Mouse (Mus musculus) c-Kit-positive CD71-negative TER-119-negative erythroid progenitor cells, embryonic 14.5 days (primary cell): ENCODE results near the gene C5ar1.
"Not testable (repeated sequence)": the region's sequence is repeated elsewhere in the genome, so short reads cannot be mapped to it uniquely, and the experiment has no call there.

Experiments used
- DNase-seq: peaks from one replicate; pipeline ENCODE4 v3.0.0-alpha.2; 2013; ENCODE audit warnings: low read depth

C5ar1 gene

GRCm38 (mm10) chr7:16259110-16259590 lies at the start of gene C5ar1:
Gene C5ar1 (minus strand): TSS chr7:16259540.
- no peak for DNase-seq

- peak; percentile 32 for DNase-seq
These were observed 49.4 kb upstream of the C5ar1 start for GRCm38 (mm10) chr7:16308555-16309317.

- not testable (repeated sequence) for DNase-seq
These were observed 48.8 kb upstream of the C5ar1 start, which contains the start of gene Bbc3 for GRCm38 (mm10) chr7:16308093-16308492. Gene Bbc3 (plus strand): TSS chr7:16308393.

- DNase-seq: not testable (repeated sequence)
These were observed 47.8 kb upstream of the C5ar1 start for GRCm38 (mm10) chr7:16307141-16307540.

- DNase-seq: peak; percentile 25
These were observed 40.2 kb upstream of the C5ar1 start for GRCm38 (mm10) chr7:16299419-16300035.

- DNase-seq: no peak
These were observed 39.6 kb upstream of the C5ar1 start for GRCm38 (mm10) chr7:16298927-16299326.

- no peak for DNase-seq
These were observed 38.3 kb upstream of the C5ar1 start for GRCm38 (mm10) chr7:16297616-16298015.

GRCm38 (mm10) chr7:16296766-16297390 lies 37.5 kb upstream of the C5ar1 start:
- peak; percentile 84 for DNase-seq

GRCm38 (mm10) chr7:16296146-16296545 lies 36.8 kb upstream of the C5ar1 start:
- no peak for DNase-seq

- peak; percentile 66 for DNase-seq
These were observed 36.1 kb upstream of the C5ar1 start for GRCm38 (mm10) chr7:16295321-16295900.

GRCm38 (mm10) chr7:16294837-16295236 lies 35.5 kb upstream of the C5ar1 start:
- DNase-seq: peak; percentile 96

- peak; percentile 56 for DNase-seq
These were observed 35.0 kb upstream of the C5ar1 start for GRCm38 (mm10) chr7:16294346-16294745.

- DNase-seq: no peak
These were observed 28.5 kb upstream of the C5ar1 start for GRCm38 (mm10) chr7:16287791-16288190.

GRCm38 (mm10) chr7:16287016-16287415 lies 27.7 kb upstream of the C5ar1 start:
- DNase-seq: no peak

- DNase-seq: peak; percentile 99
These were observed 27.0 kb upstream of the C5ar1 start, which contains the start of gene Ccdc9 for GRCm38 (mm10) chr7:16286026-16286961. Gene Ccdc9 (minus strand): TSS chr7:16286795.

- no peak for DNase-seq
These were observed 26.2 kb upstream of the C5ar1 start for GRCm38 (mm10) chr7:16285450-16286025.

- no peak for DNase-seq
These were observed 25.6 kb upstream of the C5ar1 start for GRCm38 (mm10) chr7:16284904-16285303.

- no peak for DNase-seq
These were observed 24.7 kb upstream of the C5ar1 start for GRCm38 (mm10) chr7:16284001-16284400.

- no peak for DNase-seq
These were observed 23.0 kb upstream of the C5ar1 start for GRCm38 (mm10) chr7:16282334-16282733.

- no peak for DNase-seq
These were observed 21.4 kb upstream of the C5ar1 start for GRCm38 (mm10) chr7:16280721-16281120.
